Mouse (Mus musculus) midbrain, embryonic 13.5 days (tissue): ENCODE results near the gene Lpin1. TPM values are rescaled to one million over a fixed set of nuclear protein-coding genes. Genes with fewer than 3 reads are reported as not detected.

Experiments used
- ATAC-seq: fragments of 200-750 bp; cut with Nextera tagmentation; 2 replicates; pipeline ENCODE4 v1.8.0; 2017; ENCODE audit warnings: mild to moderate bottlenecking, moderate TSS enrichment, moderate library complexity
- H3K27ac ChIP-seq: fragments of 300-500 bp; sonication (generic); 2 replicates; pipeline ENCODE4 v1.5.1; 2015; ENCODE audit warnings: inconsistent platforms, mild to moderate bottlenecking, moderate library complexity
- H3K27me3 ChIP-seq: fragments of 300-500 bp; sonication (generic); 2 replicates; pipeline ENCODE4 v1.6.1; 2015; ENCODE audit warnings: mild to moderate bottlenecking, inconsistent platforms
- H3K36me3 ChIP-seq: fragments of 300-500 bp; sonication (generic); 2 replicates; pipeline ENCODE4 v1.6.1; 2015; ENCODE audit warnings: mild to moderate bottlenecking, inconsistent platforms
- H3K4me1 ChIP-seq: fragments of 300-500 bp; sonication (generic); replicated peaks from 2 replicates; pipeline ENCODE4 v1.6.1; 2015; ENCODE audit warnings: inconsistent platforms
- H3K4me2 ChIP-seq: fragments of 300-500 bp; sonication (generic); replicated peaks from 2 replicates; pipeline ENCODE4 v1.6.1; 2015; ENCODE audit warnings: moderate library complexity, mild to moderate bottlenecking, inconsistent platforms
- H3K4me3 ChIP-seq: fragments of 300-500 bp; sonication (generic); replicated peaks from 2 replicates; pipeline ENCODE4 v1.5.1; 2015; ENCODE audit warnings: mild to moderate bottlenecking, inconsistent platforms
- H3K9ac ChIP-seq: fragments of 300-500 bp; sonication (generic); replicated peaks from 2 replicates; pipeline ENCODE4 v1.6.1; 2015; ENCODE audit warnings: mild to moderate bottlenecking, inconsistent platforms
- H3K9me3 ChIP-seq: fragments of 300-500 bp; sonication (generic); 2 replicates; pipeline ENCODE4 v1.6.1; 2016; ENCODE audit warnings: mild to moderate bottlenecking, inconsistent platforms
- WGBS: fragments of 180-500 bp; shearing (Covaris S2); methylation state at CpG from one replicate; pipeline ENCODE4 v1.1.7; 2015; 5-methylcytosine and 5-hydroxymethylcytosine counted together
- polyA plus RNA-seq: library from polyadenylated mRNA; unstranded; fragments of >200 nt; fragmentation: Nextera tagmentation; extraction: Ambion mirVana; gene quantifications from 2 replicates; pipeline ENCODE4 v1.2.1, GENCODE M21; 2015

Gene Lpin1
- polyA plus RNA-seq, 1 experiment from 2014 or later = 22.0 TPM

DNA sequence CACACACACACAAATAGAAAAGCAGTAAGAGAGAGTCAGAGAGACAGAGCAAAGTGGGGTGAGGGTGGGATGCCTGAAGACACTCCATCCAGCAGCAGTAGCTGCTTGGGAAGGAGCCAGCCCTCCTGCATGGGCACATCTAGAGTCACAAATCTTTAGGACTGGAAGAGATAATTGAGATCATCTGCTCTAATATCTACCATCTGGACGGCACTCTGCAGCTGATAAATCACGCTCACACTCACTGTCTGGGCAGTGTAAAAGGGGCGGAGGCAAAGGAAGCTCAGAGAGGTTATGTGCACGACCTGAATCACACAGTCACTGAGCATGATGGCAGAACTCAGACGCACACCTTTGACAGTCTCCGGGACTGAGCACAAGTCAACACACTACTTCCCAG, 118.1 kb downstream of the Lpin1 start:
- H3K27me3 ChIP-seq = no peaks in the 10 kb centered on the region
- H3K4me3 ChIP-seq = no peak overlapping the region
- 85% methylated on average over 6 of the region's 6 CpGs for WGBS
- no peak for ATAC-seq
- H3K9ac ChIP-seq = no peak overlapping the region
- H3K27ac ChIP-seq = no peak overlapping the region
- no peaks in the 10 kb centered on the region for H3K4me1 ChIP-seq
- H3K9me3 ChIP-seq = no peaks in the 10 kb centered on the region
- H3K36me3 ChIP-seq = no peaks in the 10 kb centered on the region
- H3K4me2 ChIP-seq = no peak overlapping the region

DNA sequence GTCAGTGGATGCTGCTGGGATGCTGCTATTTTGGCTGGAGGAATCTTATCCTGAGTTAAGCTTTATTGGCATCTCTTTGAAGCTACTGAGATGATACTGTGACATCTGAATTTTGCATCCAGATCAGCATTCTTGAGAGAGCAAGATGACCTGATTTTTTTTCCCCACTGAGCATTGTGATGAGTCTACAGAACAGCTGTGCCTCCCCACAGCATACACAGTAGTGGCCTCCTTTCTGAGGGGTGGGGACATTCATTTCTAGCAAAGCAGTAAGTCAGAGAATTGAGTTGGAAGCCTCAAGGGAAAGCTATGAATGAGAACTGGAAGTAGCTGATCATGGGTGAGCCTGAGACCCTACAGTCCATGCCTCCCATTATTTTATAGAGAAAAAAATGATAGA, 121.9 kb downstream of the Lpin1 start:
- Histone ChIP-seq H3K9ac (no peak overlapping the region), H3K4me2 (no peak overlapping the region), H3K4me3 (no peak overlapping the region), H3K27me3 (no peaks in the 10 kb centered on the region), H3K36me3 (no peaks in the 10 kb centered on the region), H3K9me3 (no peaks in the 10 kb centered on the region), H3K27ac (no peak overlapping the region), H3K4me1 (no peaks in the 10 kb centered on the region)
- ATAC-seq = no peak

DNA sequence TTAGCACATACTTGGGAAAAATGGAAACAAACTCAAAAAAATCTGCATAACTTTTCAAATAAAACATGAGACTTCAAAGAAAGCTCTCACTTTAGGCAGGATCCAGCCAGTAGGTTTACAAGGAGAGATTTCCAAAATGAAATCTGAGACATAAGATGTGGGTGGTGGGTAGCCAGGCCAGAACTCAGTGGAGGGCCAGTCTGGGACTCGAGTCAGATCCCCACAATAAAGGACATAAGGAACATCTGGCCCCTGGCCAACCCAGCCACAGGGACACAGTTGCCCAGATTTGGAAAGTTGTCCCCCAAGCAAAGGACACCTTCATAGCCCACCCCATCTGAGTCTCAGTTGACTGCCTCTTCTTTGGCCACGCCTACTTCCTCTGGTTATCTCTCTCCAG, 123.3 kb downstream of the Lpin1 start:
- no peak overlapping the region for H3K4me2 ChIP-seq
- no peaks in the 10 kb centered on the region for H3K9me3 ChIP-seq
- WGBS = 62% methylated on average over 2 of the region's 2 CpGs
- no peak overlapping the region for H3K27ac ChIP-seq
- no peak; the same call in 1 of the 2 replicates for ATAC-seq
- H3K27me3 ChIP-seq = no peaks in the 10 kb centered on the region
- H3K9ac ChIP-seq = no peak overlapping the region
- no peak overlapping the region for H3K4me3 ChIP-seq
- no peaks in the 10 kb centered on the region for H3K36me3 ChIP-seq
- no peaks in the 10 kb centered on the region for H3K4me1 ChIP-seq

Other genes starting within 250 kb of the Lpin1 start
- gene Ntsr2, start 42.4 kb upstream of the Lpin1 start, polyA plus RNA-seq = 0.21 and 0.22 TPM in 2 replicates
- gene Greb1, start 189.9 kb upstream of the Lpin1 start, polyA plus RNA-seq = 2.7 and 3.1 TPM in 2 replicates
- 46.7 and 49.5 TPM in 2 replicates for gene E2f6, start 200.0 kb upstream of the Lpin1 start, polyA plus RNA-seq